Mouse (Mus musculus) kidney, postnatal 0 days (tissue): ENCODE results near the gene Ksr1. TPM values are rescaled to one million over a fixed set of nuclear protein-coding genes. Genes with fewer than 3 reads are reported as not detected.

ENCODE experiments used
- ATAC-seq: fragments of 200-750 bp; cut with Nextera tagmentation; replicated peaks from 2 replicates; pipeline ENCODE4 v1.8.0; 2017; ENCODE audit warnings: low read depth, moderate number of reproducible peaks, moderate TSS enrichment, moderate library complexity; ENCODE audit not compliant: low FRiP score
- DNase-seq: peaks from one replicate; pipeline ENCODE4 v3.0.0-alpha.2; 2016; ENCODE audit warnings: low spot score
- H3K27ac ChIP-seq: fragments of 300-500 bp; sonication (generic); 2 replicates; pipeline ENCODE4 v1.5.1; 2014; ENCODE audit warnings: mild to moderate bottlenecking
- H3K27me3 ChIP-seq: fragments of 300-500 bp; sonication (generic); 2 replicates; pipeline ENCODE4 v1.6.1; 2014; ENCODE audit warnings: low read length, mixed read lengths; ENCODE audit not compliant: insufficient read depth
- H3K36me3 ChIP-seq: fragments of 300-500 bp; sonication (generic); 2 replicates; pipeline ENCODE4 v1.6.1; 2014; ENCODE audit warnings: low read length, mixed read lengths; ENCODE audit not compliant: insufficient read depth
- H3K4me1 ChIP-seq: fragments of 300-500 bp; sonication (generic); replicated peaks from 2 replicates; pipeline ENCODE4 v1.6.1; 2014; ENCODE audit warnings: antibody characterized with exemption, low read length, mixed read lengths; ENCODE audit not compliant: insufficient read depth
- H3K4me2 ChIP-seq: fragments of 300-500 bp; sonication (generic); 2 replicates; pipeline ENCODE4 v1.6.1; 2014; ENCODE audit warnings: mild to moderate bottlenecking, low read length, moderate library complexity, mixed read lengths
- H3K4me3 ChIP-seq: fragments of 300-500 bp; sonication (generic); replicated peaks from 2 replicates; pipeline ENCODE4 v1.5.1; 2014; ENCODE audit warnings: low read depth, low read length
- H3K9ac ChIP-seq: fragments of 300-500 bp; sonication (generic); 2 replicates; pipeline ENCODE4 v1.6.1; 2014; ENCODE audit warnings: low read depth, low read length
- H3K9me3 ChIP-seq: fragments of 300-500 bp; sonication (generic); replicated peaks from 2 replicates; pipeline ENCODE4 v1.6.1; 2016; ENCODE audit warnings: low read length, inconsistent platforms, mixed read lengths
- CTCF ChIP-seq: IDR thresholded peaks from 2 replicates; pipeline ENCODE4 v1.5.1; 2016; ENCODE audit warnings: antibody characterized with exemption, low read depth, mild to moderate bottlenecking, moderate library complexity
- WGBS: fragments of 180-500 bp; shearing (Covaris S2); extraction: QIAGEN DNeasy Blood & Tissue Kit; methylation state at CpG from one replicate; pipeline ENCODE4 v1.1.7; 2014; 5-methylcytosine and 5-hydroxymethylcytosine counted together
- polyA plus RNA-seq: library from polyadenylated mRNA; unstranded; fragments of >200 nt; fragmentation: Nextera tagmentation; extraction: Ambion mirVana; gene quantifications from 2 replicates; pipeline ENCODE4 v1.2.1, GENCODE M21; 2015

Gene Ksr1
- polyA plus RNA-seq, 1 experiment from 2014 or later, result 1.8 TPM

DNA sequence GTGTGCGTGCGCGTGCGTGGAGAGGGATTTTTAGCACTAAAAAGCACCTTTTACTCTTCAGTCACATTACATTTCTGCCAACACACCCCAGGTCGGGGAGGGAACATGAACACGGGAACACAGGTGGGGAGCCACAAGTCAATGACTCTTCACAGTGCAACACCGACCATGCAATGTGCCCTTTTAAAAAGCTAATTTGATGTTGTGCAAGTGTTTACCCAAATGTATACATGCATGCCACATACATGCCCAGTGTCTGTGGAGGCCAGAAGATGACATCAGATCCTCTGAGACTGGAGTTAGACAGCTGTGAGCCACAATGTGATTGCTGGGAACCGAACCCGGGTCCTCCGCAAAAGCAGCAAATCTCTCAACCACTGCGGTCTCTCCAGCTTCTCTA, 42.1 kb downstream of the Ksr1 start:
- Histone ChIP-seq H3K9ac (no peak overlapping the region), H3K27ac (no peak overlapping the region), H3K27me3 (no peaks in the 10 kb centered on the region), H3K36me3 (no peaks in the 10 kb centered on the region), H3K4me1 (peaks cover 12% of the 10 kb centered on the region), H3K9me3 (no peaks in the 10 kb centered on the region), H3K4me2 (no peak overlapping the region), H3K4me3 (no peak overlapping the region)
- 81% methylated on average over 11 of the region's 11 CpGs for WGBS
- TF ChIP-seq CTCF, result no peak
- no peak for DNase-seq
- no peak for ATAC-seq

DNA sequence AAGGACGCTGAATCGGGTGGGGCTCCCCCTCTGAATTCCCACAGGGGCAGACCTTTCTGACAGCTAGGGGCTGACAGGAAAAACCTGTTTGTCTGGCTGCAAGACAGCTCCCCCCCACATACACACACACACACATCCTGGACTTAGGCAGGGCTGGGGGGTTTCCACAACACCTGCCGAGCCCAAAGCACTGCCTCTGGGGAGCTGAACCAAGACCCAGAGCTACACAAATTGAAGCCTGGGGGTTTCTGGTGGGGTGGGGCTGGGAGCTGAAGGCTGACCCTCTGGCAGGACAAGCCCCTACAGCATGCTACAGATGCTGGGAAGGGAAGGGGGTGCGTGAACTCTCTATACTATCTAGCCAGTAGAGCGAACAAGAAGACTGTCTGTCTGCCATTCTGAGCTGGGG, 42.7 kb downstream of the Ksr1 start:
- DNase-seq (no peak), ATAC-seq (no peak)
- 31% methylated on average over 5 of the region's 5 CpGs for WGBS
- H3K9me3 ChIP-seq, result no peaks in the 10 kb centered on the region
- no peak for TF ChIP-seq CTCF
- peaks cover 18% of the 10 kb centered on the region for H3K4me1 ChIP-seq
- H3K4me2 ChIP-seq, result no peak overlapping the region; the same call in 1 of the 2 replicates
- no peak overlapping the region for H3K4me3 ChIP-seq
- no peaks in the 10 kb centered on the region for H3K27me3 ChIP-seq
- no peaks in the 10 kb centered on the region for H3K36me3 ChIP-seq
- H3K9ac ChIP-seq, result no peak overlapping the region
- no peak overlapping the region for H3K27ac ChIP-seq

DNA sequence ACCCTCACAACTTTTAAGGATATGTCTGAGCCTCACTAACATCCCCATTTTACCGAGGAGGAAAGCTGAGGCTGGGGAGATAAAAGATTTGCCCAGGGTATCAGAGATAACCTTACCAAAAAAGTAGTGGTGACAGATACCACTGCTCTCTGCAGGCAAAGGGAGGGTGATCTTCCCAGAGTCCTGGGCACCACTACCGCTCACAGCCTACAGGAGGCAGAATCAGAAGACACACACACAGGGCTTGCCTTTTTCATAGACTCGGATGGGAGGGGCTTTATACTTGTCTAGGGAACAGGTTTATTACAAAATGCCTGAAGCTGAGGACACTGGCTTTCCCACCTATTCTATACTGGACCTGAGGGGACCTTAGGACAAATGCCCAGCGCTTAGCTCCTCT, 43.9 kb downstream of the Ksr1 start:
- Histone ChIP-seq H3K27me3 (no peaks in the 10 kb centered on the region), H3K4me1 (peaks cover 20% of the 10 kb centered on the region), H3K36me3 (no peaks in the 10 kb centered on the region), H3K9ac (no peak overlapping the region), H3K27ac (no peak overlapping the region), H3K9me3 (no peaks in the 10 kb centered on the region), H3K4me2 (no peak overlapping the region), H3K4me3 (no peak overlapping the region)
- WGBS, result 81% methylated on average over 4 of the region's 4 CpGs
- DNase-seq (no peak), ATAC-seq (0 out of 2 replicates have a peak, but pooled peaks have one; percentile 22)
- peak; percentile 35; the same call in 1 of the 2 replicates for TF ChIP-seq CTCF

DNA sequence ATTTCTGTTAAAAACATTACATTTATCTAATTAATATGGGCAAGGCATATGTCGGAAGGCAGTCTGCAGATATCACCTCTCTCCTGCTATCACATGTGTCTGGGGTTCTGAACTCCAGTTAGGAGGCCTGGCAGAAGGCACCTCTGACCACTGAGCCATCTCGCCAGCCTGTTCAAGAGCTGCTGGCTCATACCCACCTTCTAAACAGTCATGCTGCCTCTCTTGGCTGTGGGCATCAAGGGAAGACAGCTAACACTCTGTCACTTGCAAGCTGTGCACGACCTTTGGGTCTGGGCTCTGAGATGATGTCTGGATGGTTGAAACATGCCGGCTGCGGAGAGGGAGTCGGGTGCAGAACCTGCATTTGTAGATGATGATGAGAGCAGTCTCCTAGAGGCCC, 44.6 kb downstream of the Ksr1 start:
- 93% methylated on average over 6 of the region's 6 CpGs for WGBS
- Histone ChIP-seq H3K4me3 (no peak overlapping the region), H3K4me1 (peaks cover 24% of the 10 kb centered on the region), H3K9me3 (no peaks in the 10 kb centered on the region), H3K9ac (no peak overlapping the region), H3K27ac (no peak overlapping the region), H3K27me3 (no peaks in the 10 kb centered on the region), H3K36me3 (no peaks in the 10 kb centered on the region), H3K4me2 (no peak overlapping the region)
- DNase-seq, result no peak
- TF ChIP-seq CTCF, result no peak
- no peak for ATAC-seq

DNA sequence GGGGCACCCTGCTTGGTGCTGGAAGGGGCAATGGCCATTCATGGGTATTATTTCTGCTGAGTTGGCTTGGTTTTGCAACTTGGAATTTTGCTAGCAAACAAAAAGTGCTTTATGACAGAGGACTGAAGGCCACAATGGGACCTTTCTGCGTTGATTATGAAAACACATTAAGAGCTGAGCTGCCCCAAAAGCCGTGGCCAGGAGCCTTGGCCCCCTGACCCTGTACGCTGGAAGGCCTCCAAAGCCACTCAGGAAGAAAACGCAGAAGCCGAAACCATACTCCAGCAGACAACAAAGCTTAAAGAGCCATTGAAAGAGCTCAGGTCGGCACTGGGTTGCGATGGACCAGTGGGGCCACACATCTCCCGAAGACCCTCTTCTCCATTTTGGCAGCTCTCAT, 47.2 kb downstream of the Ksr1 start:
- Histone ChIP-seq H3K9ac (no peak overlapping the region), H3K27ac (0 out of 2 replicates have a peak overlapping the region, but pooled peaks have one; percentile 2), H3K4me1 (peaks cover 39% of the 10 kb centered on the region), H3K4me2 (no peak overlapping the region), H3K9me3 (no peaks in the 10 kb centered on the region), H3K36me3 (no peaks in the 10 kb centered on the region), H3K27me3 (no peaks in the 10 kb centered on the region), H3K4me3 (no peak overlapping the region)
- WGBS, result 50% methylated on average over 8 of the region's 8 CpGs
- no peak for TF ChIP-seq CTCF
- DNase-seq, result no peak
- ATAC-seq, result no peak

DNA sequence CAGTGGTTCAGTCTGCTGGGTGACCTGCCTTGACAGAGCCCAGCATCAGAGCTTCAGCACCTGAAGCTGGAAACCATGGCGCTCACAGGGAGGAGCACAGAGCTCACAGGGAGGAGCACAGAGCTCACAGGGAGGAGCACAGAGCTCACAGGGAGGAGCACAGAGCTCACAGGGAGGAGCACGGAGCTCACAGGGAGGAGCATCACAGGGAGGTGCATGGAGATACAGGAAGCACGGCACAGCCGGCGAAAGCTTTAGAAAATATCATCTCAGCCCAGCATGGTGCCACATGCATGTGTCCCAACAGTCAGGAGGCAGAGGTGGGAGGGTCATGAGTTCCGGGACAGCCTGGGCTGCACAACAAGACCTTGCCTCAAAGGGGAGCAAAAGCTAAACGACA, 48.5 kb downstream of the Ksr1 start:
- Histone ChIP-seq H3K4me3 (no peak overlapping the region), H3K27me3 (no peaks in the 10 kb centered on the region), H3K36me3 (no peaks in the 10 kb centered on the region), H3K9me3 (no peaks in the 10 kb centered on the region), H3K4me1 (peaks cover 31% of the 10 kb centered on the region), H3K9ac (no peak overlapping the region), H3K27ac (no peak overlapping the region), H3K4me2 (no peak overlapping the region)
- WGBS, result 85% methylated on average over 7 of the region's 7 CpGs
- no peak for TF ChIP-seq CTCF
- DNase-seq (no peak), ATAC-seq (no peak)

DNA sequence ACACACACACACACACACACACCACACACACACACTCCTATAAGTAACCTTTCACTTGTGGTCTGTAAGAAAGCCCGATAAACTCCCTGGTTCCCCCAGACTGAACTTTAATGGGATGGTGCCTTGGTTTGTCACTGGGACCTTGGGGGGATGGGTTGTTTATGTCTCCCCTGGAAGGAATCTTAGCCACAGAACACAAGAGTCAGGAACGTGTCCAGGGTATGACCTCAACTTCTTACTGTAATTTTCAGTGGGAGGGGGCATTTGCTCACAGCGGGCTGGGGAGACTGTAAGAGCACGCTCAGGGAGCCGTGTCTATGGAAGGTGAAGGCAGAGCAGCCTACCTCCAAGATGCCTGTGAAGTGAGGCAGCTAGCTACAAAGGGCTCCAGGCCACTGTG, 49.5 kb downstream of the Ksr1 start:
- DNase-seq, result no peak
- no peaks in the 10 kb centered on the region for H3K27me3 ChIP-seq
- H3K4me1 ChIP-seq, result peaks cover 31% of the 10 kb centered on the region
- H3K4me3 ChIP-seq, result no peak overlapping the region
- 53% methylated on average over 5 of the region's 5 CpGs for WGBS
- no peaks in the 10 kb centered on the region for H3K9me3 ChIP-seq
- H3K27ac ChIP-seq, result 0 out of 2 replicates have a peak overlapping the region, but pooled peaks have one; percentile 47
- ATAC-seq, result no peak
- no peak for TF ChIP-seq CTCF
- H3K36me3 ChIP-seq, result no peaks in the 10 kb centered on the region
- no peak overlapping the region for H3K4me2 ChIP-seq
- H3K9ac ChIP-seq, result no peak overlapping the region
